1 mouse cellular context compared by ENCODE assay signal in the genomic region with DNA sequence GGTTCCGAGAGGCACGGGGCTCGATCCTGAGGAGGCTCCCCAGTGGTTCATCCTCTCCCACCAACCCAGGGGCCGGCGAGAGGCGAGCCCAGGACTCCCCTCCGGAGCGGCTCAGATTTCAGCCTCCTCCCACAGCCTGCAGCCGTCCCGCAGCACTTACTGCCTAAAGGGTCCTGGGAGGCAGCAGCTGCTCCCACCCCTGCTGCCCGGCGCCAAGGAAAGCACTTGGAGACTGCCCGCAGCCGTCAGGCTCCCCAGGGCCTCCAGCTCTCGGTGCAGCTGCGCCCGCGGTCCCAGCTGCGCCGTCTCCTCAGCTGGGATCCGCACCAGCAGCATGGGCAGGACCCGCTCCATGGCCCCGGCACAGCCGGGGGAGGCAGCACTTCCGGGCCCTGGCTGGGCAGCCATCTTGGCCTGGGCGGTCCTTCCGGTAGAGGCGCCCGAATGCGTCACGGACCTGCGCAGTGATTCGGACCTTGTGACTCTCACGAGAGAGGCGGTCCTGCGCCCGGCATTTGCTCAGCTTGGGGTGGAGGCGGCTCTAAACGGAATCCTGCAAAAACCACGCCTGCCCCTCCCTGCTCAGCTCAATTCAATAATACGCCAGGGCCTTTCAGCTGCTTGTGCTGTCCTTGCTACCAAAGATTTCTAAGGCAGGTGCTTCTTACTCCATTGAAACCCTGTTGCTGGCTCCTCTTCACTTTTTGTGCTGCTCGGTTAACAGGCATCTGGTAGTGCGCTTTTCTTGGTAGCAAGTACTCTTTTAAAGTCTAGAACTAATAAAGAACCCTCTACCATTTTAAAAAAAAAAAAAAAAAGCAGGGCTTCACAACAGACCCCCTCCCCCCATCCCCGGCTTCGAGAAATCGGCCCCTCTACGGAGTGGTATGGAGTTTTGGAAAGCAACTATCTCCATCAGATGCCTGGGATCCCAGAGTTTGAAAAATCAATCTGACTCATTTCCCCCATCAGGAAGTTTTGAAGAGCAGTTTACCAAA.
TF ChIP-seq lines count a peak whose summit lies in the region.

A gene (minus strand): TSS at position 426 of the 998 bp plus-strand sequence.

TF ChIP-seq in myocyte, 11 proteins besides CTCF, POLR2A, EP300 and RAD21 (continued from another document):
- TF ChIP-seq TCF3 (IDR thresholded peaks at IDR 0.05; ENCODE audit: insufficient read length, low read depth) (peak; percentile 53), MYOD1 (IDR thresholded peaks at IDR 0.05; ENCODE audit: control insufficient read depth in 1 of 3, insufficient read length in 2 of 3, low read depth in 2 of 3) (peak in 2 of 3 experiments; percentile 58 to 62)
